Mouse (Mus musculus) liver, embryonic 11.5 days (tissue): Measurements from ENCODE around the gene Vmn2r45. TPM values are rescaled to one million over a fixed set of nuclear protein-coding genes. Genes with fewer than 3 reads are reported as not detected.
"Not testable (repeated sequence)": the region's sequence is repeated elsewhere in the genome, so short reads cannot be mapped to it uniquely, and the experiment has no call there.

Experiments used
- ATAC-seq: fragments of 200-750 bp; cut with Nextera tagmentation; replicated peaks from 2 replicates; pipeline ENCODE4 v1.8.0; 2017; ENCODE audit warnings: moderate number of reproducible peaks, mild to moderate bottlenecking, moderate TSS enrichment, moderate library complexity; ENCODE audit not compliant: low FRiP score
- DNase-seq: peaks from one replicate; pipeline ENCODE4 v3.0.0-alpha.2; 2017; ENCODE audit warnings: low spot score
- H3K27ac ChIP-seq: fragments of 300-500 bp; sonication (generic); 2 replicates; pipeline ENCODE4 v1.5.1; 2014; ENCODE audit warnings: mild to moderate bottlenecking, low read depth, low read length, control low read depth
- H3K27me3 ChIP-seq: fragments of 300-500 bp; sonication (generic); replicated peaks from 2 replicates; pipeline ENCODE4 v1.6.1; 2014; ENCODE audit warnings: low read length, mixed read lengths; ENCODE audit not compliant: control insufficient read depth, insufficient read depth
- H3K36me3 ChIP-seq: fragments of 300-500 bp; sonication (generic); 2 replicates; pipeline ENCODE4 v1.6.1; 2014; ENCODE audit warnings: mild to moderate bottlenecking, low read length, moderate library complexity, mixed read lengths; ENCODE audit not compliant: control insufficient read depth, insufficient read depth
- H3K4me1 ChIP-seq: fragments of 300-500 bp; sonication (generic); replicated peaks from 2 replicates; pipeline ENCODE4 v1.6.1; 2014; ENCODE audit warnings: low read length, mixed read lengths; ENCODE audit not compliant: control insufficient read depth, insufficient read depth
- H3K4me2 ChIP-seq: fragments of 300-500 bp; sonication (generic); 2 replicates; pipeline ENCODE4 v1.6.1; 2014; ENCODE audit warnings: mild to moderate bottlenecking, control low read depth, moderate library complexity
- H3K4me3 ChIP-seq: fragments of 300-500 bp; sonication (generic); 2 replicates; pipeline ENCODE4 v1.5.1; 2014; ENCODE audit warnings: low read depth, low read length, control low read depth
- H3K9ac ChIP-seq: fragments of 300-500 bp; sonication (generic); 2 replicates; pipeline ENCODE4 v1.6.1; 2014; ENCODE audit warnings: low read depth, low read length, control low read depth
- H3K9me3 ChIP-seq: fragments of 300-500 bp; sonication (generic); 2 replicates; pipeline ENCODE4 v1.6.1; 2016; ENCODE audit warnings: low read length, inconsistent platforms, mixed read lengths; ENCODE audit not compliant: control insufficient read depth
- WGBS: fragments of 180-500 bp; shearing (Covaris S2); extraction: QIAGEN DNeasy Blood & Tissue Kit; methylation state at CpG from one replicate; pipeline ENCODE4 v1.1.7; 2014; 5-methylcytosine and 5-hydroxymethylcytosine counted together
- polyA plus RNA-seq: library from polyadenylated mRNA; unstranded; fragments of >200 nt; fragmentation: Nextera tagmentation; extraction: Ambion mirVana; gene quantifications from 2 replicates; pipeline ENCODE4 v1.2.1, GENCODE M21; 2014

The Vmn2r45 gene
- polyA plus RNA-seq = not detected in 2 replicates

DNA sequence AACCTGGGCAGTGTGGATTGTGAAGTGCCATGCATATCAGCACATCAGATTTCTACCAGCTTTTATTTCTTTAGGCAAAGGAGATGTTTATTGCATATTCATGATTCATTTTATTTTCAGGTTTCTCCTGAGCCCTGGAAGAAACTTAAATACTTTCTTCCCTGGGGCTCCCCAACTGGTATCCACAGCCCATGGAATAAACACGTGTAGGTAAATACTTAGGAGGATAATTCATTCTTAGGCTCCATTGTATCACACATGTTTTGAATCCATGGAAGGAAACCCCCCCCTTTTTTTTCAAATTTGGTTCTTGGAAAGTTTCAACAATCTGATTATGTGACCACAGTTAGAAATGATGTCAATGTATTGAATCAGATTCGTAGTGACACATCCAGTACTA lies at the start of gene Vmn2r45:
Vmn2r45 (minus strand) TSS at position 101 of the 400 bp plus-strand sequence.
- not testable (repeated sequence) for H3K9me3 ChIP-seq, DNase-seq, H3K27me3 ChIP-seq, H3K4me1 ChIP-seq, H3K27ac ChIP-seq, ATAC-seq, H3K4me2 ChIP-seq, H3K4me3 ChIP-seq, H3K36me3 ChIP-seq, H3K9ac ChIP-seq
- 54% methylated on average over 1 of the region's 2 CpGs for WGBS

Other genes starting within 250 kb of the Vmn2r45 start
- not detected in 2 replicates for gene Vmn2r43, start 228.5 kb downstream of the Vmn2r45 start, polyA plus RNA-seq
- not detected in 2 replicates for gene Vmn2r44, start 105.7 kb downstream of the Vmn2r45 start, polyA plus RNA-seq